Mouse (Mus musculus) lung, embryonic 14.5 days (tissue): ENCODE results near the gene Wdr60. TPM values are rescaled to one million over a fixed set of nuclear protein-coding genes. Genes with fewer than 3 reads are reported as not detected.

Experiments
- ATAC-seq: fragments of 200-750 bp; cut with Nextera tagmentation; 2 replicates; pipeline ENCODE4 v1.8.0; 2017; ENCODE audit warnings: mild to moderate bottlenecking, moderate TSS enrichment, moderate library complexity; ENCODE audit not compliant: insufficient read depth
- DNase-seq: peaks from one replicate; pipeline ENCODE4 v3.0.0-alpha.2; 2015
- H3K27ac ChIP-seq: fragments of 300-500 bp; sonication (generic); 2 replicates; pipeline ENCODE4 v1.5.1; 2014; ENCODE audit warnings: low read depth, mild to moderate bottlenecking, moderate library complexity
- H3K27me3 ChIP-seq: fragments of 300-500 bp; sonication (generic); 2 replicates; pipeline ENCODE4 v1.6.1; 2014; ENCODE audit warnings: low read length, control low read depth; ENCODE audit not compliant: insufficient read depth
- H3K36me3 ChIP-seq: fragments of 300-500 bp; sonication (generic); 2 replicates; pipeline ENCODE4 v1.6.1; 2014; ENCODE audit warnings: control low read depth; ENCODE audit not compliant: insufficient read depth
- H3K4me1 ChIP-seq: fragments of 300-500 bp; sonication (generic); 2 replicates; pipeline ENCODE4 v1.6.1; 2014; ENCODE audit warnings: antibody characterized with exemption, control low read depth; ENCODE audit not compliant: insufficient read depth
- H3K4me2 ChIP-seq: fragments of 300-500 bp; sonication (generic); 2 replicates; pipeline ENCODE4 v1.6.1; 2014; ENCODE audit warnings: mild to moderate bottlenecking
- H3K4me3 ChIP-seq: fragments of 300-500 bp; sonication (generic); 2 replicates; pipeline ENCODE4 v1.5.1; 2014; ENCODE audit warnings: low read depth, low read length
- H3K9ac ChIP-seq: fragments of 300-500 bp; sonication (generic); 2 replicates; pipeline ENCODE4 v1.6.1; 2014
- H3K9me3 ChIP-seq: fragments of 300-500 bp; sonication (generic); 2 replicates; pipeline ENCODE4 v1.6.1; 2016; ENCODE audit warnings: low read depth, low read length, control low read depth
- CTCF ChIP-seq: IDR thresholded peaks from 2 replicates; pipeline ENCODE4 v1.5.1; 2016; ENCODE audit warnings: antibody characterized with exemption, low read depth
- WGBS: fragments of 180-500 bp; shearing (Covaris S2); extraction: QIAGEN DNeasy Blood & Tissue Kit; methylation state at CpG from one replicate; pipeline ENCODE4 v1.1.7; 2014; 5-methylcytosine and 5-hydroxymethylcytosine counted together
- microRNA-seq: library from miRNA; unstranded; fragments of <30 nt; microRNA quantifications from one replicate; pipeline ENCODE4, GENCODE M21; 2016; ENCODE audit warnings: borderline number of aligned reads
- polyA plus RNA-seq: library from polyadenylated mRNA; unstranded; fragments of >200 nt; fragmentation: Nextera tagmentation; extraction: Ambion mirVana; gene quantifications from 2 replicates; pipeline ENCODE4 v1.2.1, GENCODE M21; 2014

The Wdr60 gene
- polyA plus RNA-seq, 1 experiment from 2014 or later, result 16.4 TPM

- WGBS, result 72% methylated on average over 5 of the region's 5 CpGs
- ATAC-seq (no peak), DNase-seq (no peak)
- H3K4me3 ChIP-seq, result no peak overlapping the region
- H3K9me3 ChIP-seq, result no peaks in the 10 kb centered on the region
- H3K36me3 ChIP-seq, result no peaks in the 10 kb centered on the region
- no peak overlapping the region for H3K4me2 ChIP-seq
- H3K4me1 ChIP-seq, result no peaks in the 10 kb centered on the region
- H3K27ac ChIP-seq, result no peak overlapping the region
- H3K9ac ChIP-seq, result no peak overlapping the region
- H3K27me3 ChIP-seq, result no peaks in the 10 kb centered on the region
- no peak for TF ChIP-seq CTCF
Measured at GRCm38 (mm10) chr12:116159223-116159622, 103.6 kb downstream of the Wdr60 start.

- H3K4me2 ChIP-seq, result no peak overlapping the region
- H3K9me3 ChIP-seq, result no peaks in the 10 kb centered on the region
- no peaks in the 10 kb centered on the region for H3K4me1 ChIP-seq
- H3K4me3 ChIP-seq, result no peak overlapping the region
- no peak overlapping the region for H3K9ac ChIP-seq
- 77% methylated on average over 7 of the region's 7 CpGs for WGBS
- ATAC-seq, result no peak
- TF ChIP-seq CTCF, result no peak
- H3K36me3 ChIP-seq, result no peaks in the 10 kb centered on the region
- H3K27ac ChIP-seq, result no peak overlapping the region
- no peaks in the 10 kb centered on the region for H3K27me3 ChIP-seq
- no peak for DNase-seq
Measured at GRCm38 (mm10) chr12:116156792-116157532, 105.9 kb downstream of the Wdr60 start.

Small RNA genes within 50 kb of the gene (microRNA-seq; reads per million reads assigned to microRNA genes)
- not detected for gene Gm23190

Other genes with a start within 250 kb of the Wdr60 start
- 44.6 and 46.4 TPM in 2 replicates for gene Zfp386, start 215.3 kb downstream of the Wdr60 start, polyA plus RNA-seq
- 4.8 and 5.5 TPM in 2 replicates for gene Vipr2, start 185.3 kb downstream of the Wdr60 start, polyA plus RNA-seq
- gene Gm11027, start 12.4 kb upstream of the Wdr60 start, polyA plus RNA-seq, result not detected in 2 replicates
- 29.0 and 31.0 TPM in 2 replicates for gene Esyt2, start 18.2 kb upstream of the Wdr60 start, polyA plus RNA-seq
- 57.7 and 58.4 TPM in 2 replicates for gene Ncapg2, start 142.4 kb upstream of the Wdr60 start, polyA plus RNA-seq
- gene Ptprn2, start 222.7 kb upstream of the Wdr60 start, polyA plus RNA-seq, result 0.20 and 0.30 TPM in 2 replicates